Mouse (Mus musculus): ENCODE data around the gene Sv2a.

Sv2a gene

DNA sequence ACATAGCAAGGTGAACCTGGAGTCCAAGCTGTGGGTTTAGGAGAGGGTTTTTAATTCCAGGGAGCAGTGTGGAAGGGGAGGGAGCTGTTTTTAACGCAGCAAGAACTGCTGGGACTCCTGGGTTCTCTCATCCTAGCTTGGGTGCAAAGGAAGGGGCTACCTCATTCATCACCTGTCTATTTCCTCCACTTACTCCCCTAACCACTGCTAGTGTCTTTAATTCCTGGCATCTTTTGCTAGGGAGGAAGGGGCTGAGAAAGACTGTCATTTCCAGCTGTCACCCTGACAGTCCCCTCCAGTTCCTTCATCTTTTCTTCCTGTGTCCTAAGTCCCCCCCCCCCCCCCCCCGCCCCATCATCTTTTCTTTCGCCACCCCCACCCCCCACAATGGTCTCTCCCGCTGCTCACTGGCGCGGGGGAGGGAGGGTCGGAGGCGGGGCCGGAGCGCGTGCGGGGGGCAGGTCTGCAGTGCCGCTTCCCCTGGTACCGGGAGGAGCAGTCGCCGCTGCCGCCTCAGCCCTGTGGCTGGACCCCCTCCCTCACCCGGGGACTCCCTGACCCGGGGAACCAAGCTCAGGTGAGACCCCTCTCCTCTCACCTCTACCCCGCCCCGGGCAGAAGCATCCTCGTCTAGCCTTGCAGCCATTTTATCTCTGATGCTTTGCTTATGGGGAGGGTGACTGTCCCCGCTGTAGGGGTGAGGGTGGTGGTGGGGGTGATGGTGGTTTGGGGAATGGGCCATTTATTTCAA, at the start of gene Sv2a:
Sv2a (plus strand) TSS at position 425 of the 751 bp plus-strand sequence.
- DNase-seq (ENCODE audit: extremely low spot score, low spot score), result peak; percentile 54

DNA sequence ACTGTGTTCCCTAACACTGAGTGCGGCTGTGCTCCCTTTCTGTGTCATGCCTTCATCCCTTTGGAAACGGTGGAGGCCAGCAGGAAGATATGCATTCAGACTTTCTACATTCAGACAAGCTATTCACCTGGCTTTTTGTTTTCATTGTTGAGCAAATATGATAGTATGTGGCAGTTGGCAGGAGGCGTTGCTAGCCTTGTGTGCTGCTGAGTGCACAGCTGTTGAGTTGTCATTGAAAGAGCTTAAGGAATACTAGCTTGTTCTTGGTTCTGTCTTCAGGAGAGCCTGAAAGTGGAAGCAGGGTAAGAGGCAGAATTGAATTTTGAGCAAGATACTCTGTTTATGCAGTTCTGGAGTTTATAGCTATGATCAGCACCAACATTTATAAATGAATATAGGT, 48.5 kb upstream of the Sv2a start:
- no peak for DNase-seq (ENCODE audit: extremely low spot score, low spot score)

DNA sequence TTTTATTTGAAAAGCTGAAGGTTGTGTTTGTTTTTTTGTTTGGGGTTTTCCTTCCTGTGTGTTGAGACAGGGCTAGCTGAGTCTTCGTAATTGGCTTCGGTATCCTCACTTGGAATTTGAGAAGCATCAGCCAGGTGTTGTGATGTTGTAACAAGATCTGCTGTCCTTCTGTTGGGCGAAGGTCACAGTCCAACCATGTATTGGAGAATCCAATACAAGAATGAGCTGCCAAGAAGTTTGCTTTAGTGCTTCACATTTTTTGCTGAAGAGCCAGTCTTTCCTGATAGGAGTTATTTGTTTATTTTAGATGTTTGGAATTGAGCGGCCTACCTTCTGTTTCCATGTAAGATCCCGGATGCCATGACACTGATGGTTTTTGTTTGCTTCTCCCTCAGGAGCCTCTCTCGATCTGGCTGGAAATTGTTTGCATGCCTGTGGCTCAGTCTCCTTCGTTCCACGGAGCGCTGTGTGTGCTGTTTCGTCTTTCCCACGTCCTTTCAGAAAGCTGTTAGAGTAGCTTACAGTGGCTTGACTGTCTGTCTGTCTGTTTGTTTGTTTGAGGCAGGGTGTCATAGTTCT, 47.5 kb upstream of the Sv2a start:
- DNase-seq (ENCODE audit: extremely low spot score, low spot score), result no peak

DNA sequence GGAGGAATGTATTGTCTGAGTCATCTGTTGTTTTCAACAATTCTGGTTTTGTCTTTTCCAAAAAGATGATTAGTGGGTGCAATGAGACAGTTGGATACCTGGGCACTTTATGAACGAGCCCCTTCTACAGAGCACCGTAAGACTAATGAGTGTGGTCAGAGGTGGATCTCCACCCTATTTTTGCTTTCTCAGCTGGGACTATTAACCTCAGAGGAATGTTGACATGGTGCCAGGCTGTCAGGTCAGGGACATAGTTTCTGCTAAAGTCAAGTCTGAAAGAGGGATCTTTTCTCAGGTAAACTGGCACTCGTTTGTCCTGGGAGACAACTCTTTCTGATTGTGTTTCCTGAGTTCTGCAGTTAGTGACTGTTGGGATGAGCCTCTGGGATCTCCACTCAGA, 45.9 kb upstream of the Sv2a start:
- DNase-seq (ENCODE audit: extremely low spot score, low spot score), result no peak

DNA sequence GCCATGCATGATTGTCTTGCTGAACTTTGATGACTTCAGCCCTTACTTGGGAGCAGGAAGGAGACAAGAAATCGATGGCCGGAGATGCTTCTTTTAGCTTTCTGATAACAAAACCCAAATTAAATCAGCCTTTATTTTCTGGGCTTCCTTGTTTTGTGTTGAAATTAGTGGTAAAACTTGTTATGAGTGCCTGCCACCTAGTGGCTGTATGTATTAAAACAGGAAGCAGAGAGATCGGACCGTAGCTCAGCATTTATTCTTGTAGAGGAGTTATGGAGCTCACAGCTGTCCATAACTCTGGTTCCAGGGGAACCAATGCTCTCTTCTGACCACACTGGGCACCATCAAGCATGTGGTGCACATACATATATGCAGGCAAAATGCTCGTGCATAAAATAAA, 33.0 kb upstream of the Sv2a start:
- peak; percentile 47 for DNase-seq (ENCODE audit: extremely low spot score, low spot score)

DNA sequence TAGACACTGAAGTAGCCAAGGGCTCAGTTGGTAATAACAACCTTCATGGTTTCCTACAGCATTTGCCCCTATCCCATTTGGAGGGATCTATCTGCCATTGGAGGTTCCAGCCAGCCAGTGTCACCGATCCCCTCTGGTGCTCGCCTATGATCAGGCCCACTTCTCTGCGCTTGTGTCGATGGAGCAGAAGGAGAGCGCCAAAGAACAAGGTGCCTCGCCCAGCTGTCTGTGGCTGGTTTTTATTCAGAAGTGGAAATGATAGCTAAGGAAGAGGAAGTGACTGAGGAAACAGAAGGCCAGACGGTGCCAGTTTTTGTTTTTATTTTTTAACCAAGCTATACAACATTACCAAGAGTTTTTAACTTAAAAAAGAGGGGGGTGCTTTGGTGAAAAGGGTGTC, 29.1 kb upstream of the Sv2a start:
- DNase-seq (ENCODE audit: extremely low spot score, low spot score), result no peak

DNA sequence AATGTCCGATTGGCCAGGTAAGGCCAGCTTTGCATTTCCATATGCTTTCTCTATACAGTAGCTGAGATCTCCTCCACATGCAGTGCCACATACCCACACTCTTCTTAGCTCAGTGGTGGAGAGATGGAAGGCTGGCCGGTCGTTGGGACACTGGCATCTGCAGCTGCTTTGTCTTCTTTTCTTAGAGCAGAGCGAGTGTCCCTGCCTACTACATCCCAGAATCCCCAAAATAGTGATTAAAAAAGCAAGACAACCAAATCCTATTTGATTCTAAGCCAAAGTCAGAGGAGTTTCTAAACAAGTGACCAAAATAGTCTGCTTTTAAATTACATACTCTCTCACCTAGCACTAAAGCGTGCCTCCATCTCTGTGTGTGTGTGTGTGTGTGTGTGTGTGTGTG, 28.3 kb upstream of the Sv2a start:
- DNase-seq (ENCODE audit: extremely low spot score, low spot score), result no peak

DNA sequence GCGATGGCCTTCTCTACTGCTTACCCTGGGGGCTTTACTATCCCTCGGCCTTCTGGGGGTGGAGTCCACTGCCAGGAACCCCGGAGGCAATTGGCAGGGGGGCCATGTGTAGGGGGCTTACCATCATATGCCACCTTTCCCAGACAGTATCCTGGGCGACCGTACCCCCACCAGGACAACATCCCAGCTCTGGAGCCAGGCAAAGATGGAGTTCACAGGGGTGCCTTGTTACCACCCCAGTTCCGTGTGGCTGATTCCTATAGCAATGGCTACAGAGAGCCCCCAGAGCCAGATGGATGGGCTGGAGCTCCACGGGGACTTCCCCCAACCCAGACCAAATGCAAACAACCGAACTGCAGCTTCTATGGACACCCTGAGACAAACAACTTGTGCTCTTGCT, 25.4 kb upstream of the Sv2a start:
- DNase-seq (ENCODE audit: extremely low spot score, low spot score), result no peak

DNA sequence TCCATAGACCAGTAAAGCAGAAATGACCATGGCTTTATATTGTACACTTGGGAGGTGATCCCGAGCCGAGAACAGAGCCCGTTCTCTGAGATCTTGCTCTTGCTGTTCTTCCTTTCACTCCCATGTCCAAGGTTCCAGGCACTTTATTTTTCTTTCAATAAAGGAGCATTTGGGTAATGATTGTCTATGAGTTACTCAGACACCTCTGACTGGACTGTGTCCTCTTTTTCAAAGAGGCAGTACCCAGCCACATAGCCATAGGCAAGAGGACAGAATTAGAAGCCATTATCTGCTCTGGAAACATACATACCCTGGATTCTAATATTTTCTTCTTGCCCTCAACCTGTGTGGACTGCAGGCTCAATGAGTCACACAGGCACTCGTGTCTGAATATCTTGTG, 21.1 kb upstream of the Sv2a start:
- no peak for DNase-seq (ENCODE audit: extremely low spot score, low spot score)

DNA sequence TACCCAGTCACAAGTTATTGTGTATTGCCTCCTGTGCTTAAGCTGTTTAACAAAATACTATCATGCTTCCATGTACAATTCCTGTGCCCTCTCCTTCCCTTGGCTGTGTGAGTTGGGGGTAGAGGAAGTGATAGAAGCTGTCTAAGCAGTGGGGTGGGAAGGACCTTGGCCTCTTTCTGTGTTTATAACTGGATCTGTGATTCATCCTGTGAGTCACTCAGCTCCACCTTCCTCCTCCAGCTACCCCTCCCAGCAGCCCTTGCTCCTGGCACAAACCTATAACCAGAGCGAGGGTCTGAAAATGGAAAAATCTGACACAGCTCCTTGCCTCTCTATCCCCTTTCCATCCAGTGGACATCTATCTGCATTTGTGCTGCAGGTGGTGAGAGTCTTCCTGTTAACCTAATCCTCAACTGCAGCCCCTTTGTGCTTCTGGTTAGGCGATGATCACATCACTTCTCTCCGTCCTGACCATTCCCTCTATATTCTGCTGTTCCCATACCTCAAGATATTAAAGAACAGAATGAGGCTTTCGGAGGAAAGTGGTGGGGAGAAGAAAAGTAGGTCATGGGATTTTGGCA, 20.6 kb upstream of the Sv2a start:
- no peak for DNase-seq (ENCODE audit: extremely low spot score, low spot score)

DNA sequence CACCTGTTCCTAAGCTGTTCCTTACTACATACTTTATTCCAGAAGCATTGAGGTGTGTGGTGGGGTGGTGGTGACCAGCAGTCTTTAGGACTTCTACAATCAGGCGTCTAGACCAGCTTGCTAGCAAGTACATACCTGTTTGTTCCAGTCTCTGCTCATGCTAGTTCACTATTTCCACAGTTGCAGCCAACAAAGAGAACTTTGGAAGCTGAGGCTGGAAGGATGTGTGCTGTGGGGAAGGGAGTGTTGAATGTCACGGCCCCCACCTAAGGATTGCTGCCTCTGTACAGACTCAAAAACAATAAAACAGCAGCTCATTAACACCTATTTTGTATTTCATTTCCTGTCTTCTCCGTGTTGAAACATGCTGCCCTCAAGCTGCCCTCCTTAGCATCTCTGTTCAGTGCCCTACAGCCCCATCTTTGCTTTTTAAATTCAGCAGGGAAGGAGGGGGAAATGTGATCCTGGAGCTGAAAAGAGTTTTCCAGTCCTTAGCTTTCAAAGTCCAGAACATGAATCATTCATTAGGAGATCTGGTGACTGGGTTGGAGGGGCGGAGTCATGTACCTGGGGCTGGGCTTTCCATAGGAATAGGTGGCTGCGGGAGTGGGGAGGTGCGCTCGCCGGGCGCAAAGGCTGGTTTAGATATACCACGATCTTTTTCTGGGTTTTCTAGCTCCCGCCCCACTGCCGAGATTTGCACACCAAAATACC, 20.0 kb upstream of the Sv2a start:
- no peak for DNase-seq (ENCODE audit: extremely low spot score, low spot score)

DNA sequence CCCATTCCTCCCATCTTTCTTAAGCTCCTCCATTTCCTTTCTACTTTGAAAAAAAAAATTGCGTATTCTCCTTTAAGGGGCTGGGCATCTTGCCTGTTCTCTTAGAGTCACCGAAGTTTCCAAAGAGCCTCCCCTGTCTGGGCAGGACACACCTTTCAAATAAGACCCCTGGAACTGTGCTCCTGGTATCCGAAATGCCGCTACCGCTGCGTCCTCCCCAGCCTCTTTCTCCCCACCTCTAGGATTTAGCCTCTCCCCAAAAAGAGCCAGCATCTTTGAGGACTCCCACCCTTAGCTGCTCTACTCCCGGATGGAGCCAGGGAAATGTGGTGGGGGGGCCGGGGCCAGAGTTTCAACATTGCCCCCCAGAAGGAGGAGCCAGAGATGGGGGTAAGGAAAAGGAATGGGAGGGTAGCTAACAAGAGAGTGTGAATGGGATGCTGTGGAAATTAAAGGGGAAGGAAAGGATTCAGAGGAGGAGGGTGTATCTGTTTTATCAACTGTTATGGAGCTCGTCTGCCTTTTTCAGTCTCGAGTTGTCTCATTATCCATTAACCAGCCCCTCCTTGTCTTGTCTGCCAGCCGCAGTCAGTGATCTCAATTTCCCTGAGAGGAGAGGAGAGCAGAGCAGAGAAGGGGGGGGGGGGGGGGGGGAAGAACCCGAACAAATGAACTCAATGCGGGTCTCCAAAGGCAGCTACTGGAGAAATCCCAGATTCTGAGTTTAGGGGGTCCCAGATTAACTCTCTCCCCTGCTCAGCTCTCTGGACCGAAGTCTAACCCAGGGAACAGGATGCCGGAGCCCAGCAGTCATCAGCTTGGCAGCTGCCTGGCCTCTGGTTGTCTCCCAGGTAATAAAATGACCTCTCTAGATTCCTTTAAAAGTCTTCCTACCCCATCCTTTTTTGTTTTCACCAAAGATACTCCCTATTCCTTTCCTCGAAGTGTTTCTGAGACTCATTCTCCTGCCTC, 18.8 kb upstream of the Sv2a start, which contains the start of gene Mtmr11:
Mtmr11 (plus strand) TSS at position 136 of the 972 bp plus-strand sequence.
- DNase-seq (ENCODE audit: extremely low spot score, low spot score), result no peak

DNA sequence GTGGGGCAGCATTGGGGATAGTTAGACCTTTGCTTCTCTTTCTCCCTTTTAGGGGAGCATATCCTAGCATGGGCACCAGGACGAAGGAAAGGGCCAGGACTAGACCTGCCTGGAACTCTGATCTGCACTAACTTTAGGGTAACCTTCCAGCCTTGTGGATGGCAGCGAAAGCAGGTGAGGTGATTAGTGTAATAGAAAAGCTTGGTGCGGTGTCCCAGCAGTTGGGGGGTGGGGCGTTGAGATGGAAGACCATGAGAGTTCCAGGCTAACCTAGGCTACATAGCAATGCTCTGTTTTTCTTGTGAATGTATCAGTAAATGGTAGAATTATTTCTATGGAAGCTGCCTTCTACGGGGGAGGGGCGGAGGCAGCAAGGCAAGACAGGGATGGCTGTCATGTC, 17.9 kb upstream of the Sv2a start:
- DNase-seq (ENCODE audit: extremely low spot score, low spot score), result no peak

DNA sequence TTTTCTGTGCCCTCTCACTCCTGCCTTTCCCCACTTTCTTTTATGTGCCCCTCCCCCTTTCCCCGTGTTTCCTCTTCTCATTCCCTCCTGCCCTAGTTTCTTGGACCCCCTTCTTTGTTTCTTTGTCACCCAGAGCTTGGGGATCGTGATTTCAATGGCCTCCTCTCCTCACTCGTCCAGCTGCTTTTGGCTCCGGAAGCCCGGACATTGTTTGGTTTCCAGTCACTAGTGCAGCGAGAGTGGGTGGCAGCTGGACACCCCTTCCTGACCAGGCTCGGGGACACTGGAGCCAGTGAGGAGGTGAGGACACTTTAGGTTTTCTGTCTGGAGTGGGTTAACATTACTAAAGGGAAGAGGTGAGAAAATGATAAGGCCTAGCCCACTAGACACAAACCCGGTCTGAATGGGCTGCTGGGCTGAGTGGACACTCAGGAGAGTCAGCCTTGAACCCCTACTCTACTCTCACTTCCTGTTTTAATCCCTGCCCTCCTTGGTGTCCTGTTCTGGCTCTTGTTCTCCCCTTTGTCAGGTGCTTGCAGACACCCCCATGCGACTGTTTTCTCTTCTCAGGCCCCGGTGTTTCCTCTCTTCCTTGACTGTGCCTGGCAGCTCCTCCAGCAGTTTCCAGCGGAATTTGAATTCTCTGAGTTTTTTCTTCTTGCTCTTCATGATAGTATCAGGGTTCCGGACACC, 12.3 kb upstream of the Sv2a start:
- no peak for DNase-seq (ENCODE audit: extremely low spot score, low spot score)

DNA sequence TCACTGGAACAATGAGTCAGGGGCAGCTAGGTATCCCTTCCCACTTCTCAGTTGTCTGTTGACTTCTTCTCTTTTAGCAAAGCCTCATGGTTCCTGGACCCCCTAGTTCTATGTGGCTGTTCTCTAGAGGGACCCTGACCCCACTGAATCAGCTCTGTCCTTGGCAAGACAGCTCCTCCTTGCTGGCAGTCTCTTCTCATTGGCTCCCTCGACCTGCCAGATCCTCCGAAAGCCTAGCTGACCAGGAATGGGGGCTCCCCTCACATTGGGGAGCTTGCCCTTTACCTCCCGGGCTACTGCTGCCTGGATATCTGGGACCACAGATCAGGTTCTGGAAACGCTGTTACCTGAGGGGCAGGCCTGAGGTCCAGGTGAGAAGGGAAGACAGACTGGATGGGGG, 10.7 kb upstream of the Sv2a start:
- DNase-seq (ENCODE audit: extremely low spot score, low spot score), result no peak

DNA sequence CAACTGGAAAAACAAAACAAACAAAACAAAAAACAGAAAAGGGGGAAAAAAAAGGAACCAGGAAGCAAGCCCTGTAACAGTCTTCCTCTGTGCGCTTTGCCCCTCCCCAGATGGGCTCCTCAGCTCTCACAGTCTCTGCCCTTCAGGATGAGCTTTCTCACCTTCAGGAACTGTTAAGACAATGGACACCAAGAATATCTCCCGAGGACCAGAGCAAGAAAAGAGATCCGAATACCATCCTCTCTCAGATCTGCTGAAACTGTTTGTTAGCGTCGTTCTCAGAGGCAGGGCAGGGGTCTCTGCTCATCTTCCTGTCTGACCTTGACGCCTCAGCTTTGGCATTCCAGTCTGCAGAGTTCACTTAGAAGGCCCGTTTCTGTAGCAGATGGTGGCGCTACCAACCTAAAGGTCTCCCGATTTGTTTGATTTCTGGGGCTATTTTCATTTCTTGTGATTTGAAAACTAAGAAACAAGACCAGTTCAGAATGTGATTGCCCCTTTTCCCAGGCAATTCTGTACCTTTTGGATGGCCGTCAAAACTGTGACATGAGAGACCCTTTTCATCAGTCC, 9.9 kb upstream of the Sv2a start:
- no peak for DNase-seq (ENCODE audit: extremely low spot score, low spot score)

DNA sequence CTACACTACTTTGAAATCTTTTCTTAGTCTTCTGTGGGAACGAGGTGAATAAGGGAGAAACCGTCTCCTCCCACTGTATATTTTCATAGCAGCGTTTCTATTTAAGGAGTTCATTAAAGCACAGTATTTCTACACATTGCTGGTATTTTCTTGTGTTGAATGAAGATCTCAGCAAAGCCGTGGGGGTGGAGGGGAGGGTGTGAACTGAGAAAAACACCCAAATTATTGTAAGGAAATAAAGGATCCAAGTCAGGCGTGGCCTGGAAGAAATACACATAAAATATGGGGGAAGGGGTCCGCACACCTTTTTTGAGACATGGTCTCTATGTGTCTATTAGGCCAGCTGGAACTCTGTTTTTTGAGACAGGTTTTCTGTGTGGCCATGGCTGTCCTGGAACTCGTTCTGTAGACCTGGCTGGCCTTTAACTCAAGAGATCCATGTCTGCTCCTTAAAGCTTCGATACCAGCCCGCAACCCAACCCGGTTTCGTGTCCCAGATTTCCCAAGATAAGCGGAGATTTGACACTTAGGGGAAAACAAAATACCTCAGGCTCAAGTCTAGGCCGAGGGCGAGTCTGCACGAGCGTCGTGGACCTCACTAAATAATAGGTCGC, 9.3 kb upstream of the Sv2a start:
- DNase-seq (ENCODE audit: extremely low spot score, low spot score), result no peak

DNA sequence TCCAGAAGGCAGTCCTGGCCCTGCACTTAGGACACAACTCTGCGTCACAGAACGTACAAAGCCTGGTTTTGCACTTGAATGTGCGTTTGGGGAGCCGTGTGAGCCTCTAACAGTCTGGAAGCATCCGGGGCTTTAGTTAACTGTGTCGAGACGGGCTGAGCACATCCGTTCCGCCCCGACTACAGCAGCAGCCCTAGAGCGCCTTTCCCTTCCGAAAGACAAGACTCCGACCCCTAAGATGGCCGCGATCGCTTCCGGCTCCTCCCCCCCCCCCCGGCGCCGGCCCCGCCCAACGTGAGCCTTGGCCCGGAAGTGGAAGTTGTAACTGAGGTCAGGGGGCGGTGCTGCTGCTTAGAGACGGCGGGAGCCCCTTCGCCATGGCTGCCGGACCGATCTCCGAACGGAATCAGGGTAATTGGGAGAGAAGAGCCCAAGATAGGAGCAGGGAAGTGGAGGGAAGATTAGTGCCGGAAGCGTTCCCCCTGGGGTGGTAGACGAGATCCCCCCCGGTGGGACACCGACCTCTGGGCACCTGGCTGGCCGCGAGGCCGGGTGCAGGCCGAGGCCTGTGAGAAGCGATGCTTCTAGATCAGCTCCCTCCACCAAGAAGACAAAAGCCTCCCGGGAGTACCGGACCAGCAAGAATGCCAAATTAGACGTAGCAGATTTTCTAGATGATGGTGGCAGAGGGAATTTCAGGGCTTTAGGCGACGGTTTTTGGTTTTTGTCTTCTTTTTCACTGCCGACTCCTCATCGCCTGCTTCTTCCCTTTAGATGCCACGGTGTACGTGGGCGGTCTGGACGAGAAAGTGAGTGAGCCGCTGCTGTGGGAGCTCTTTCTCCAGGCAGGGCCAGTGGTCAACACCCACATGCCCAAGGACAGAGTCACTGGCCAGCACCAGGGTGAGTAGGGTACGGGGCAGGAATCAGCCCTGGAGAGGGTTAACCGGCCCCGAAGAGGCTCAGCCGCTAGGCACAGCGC, 8.5 kb upstream of the Sv2a start, which contains the start of gene Sf3b4:
Sf3b4 (plus strand) TSS at position 136 of the 982 bp plus-strand sequence.
- DNase-seq (ENCODE audit: extremely low spot score, low spot score), result peak; percentile 99
